Comparison of ENCODE assay signal across 15 mouse cellular contexts in genomic region chr13:45200511-45201120, GRCm38 (mm10).
DNase-seq lines count a peak whose midpoint lies in the region; TF ChIP-seq lines count a peak whose summit lies in the region.
"Had no signal": no experiment of that assay in that cellular context is flagged by ENCODE, and none has a peak within 500 bp of the region (broad histone marks: within the 10 kb centered on the region; RNA-seq: fewer than 3 reads in every experiment).

No protein-coding gene starts in this region.

- no peaks in the 10 kb centered on the region for H3K4me1 ChIP-seq in kidney, adult 2 months (ENCODE audit: control insufficient read depth, insufficient read depth, low read length)
- no peaks in the 10 kb centered on the region for H3K4me1 ChIP-seq in limb, embryonic 10.5 days
- H3K4me1 ChIP-seq: hindbrain, embryonic 13.5 days; limb, embryonic 12.5 days; liver, embryonic 15.5 days had no signal

- 70% methylated on average over 9 of the region's 9 CpGs for WGBS in kidney, adult 2 months
- WGBS in limb, embryonic 10.5 days, result 80% methylated on average over 9 of the region's 9 CpGs

- H3K27ac ChIP-seq in kidney, adult 2 months (ENCODE audit: insufficient read depth, low read depth, low read length), result no peak overlapping the region
- no peak overlapping the region for H3K27ac ChIP-seq in limb, embryonic 10.5 days
- H3K27ac ChIP-seq: hindbrain, embryonic 13.5 days; limb, embryonic 12.5 days; liver, embryonic 15.5 days had no signal

- no peak overlapping the region for H3K4me3 ChIP-seq in kidney, adult 2 months (ENCODE audit: insufficient read depth, low read depth, low read length)
- H3K4me3 ChIP-seq in limb, embryonic 10.5 days, result no peak overlapping the region
- H3K4me3 ChIP-seq: hindbrain, embryonic 13.5 days; limb, embryonic 12.5 days; liver, embryonic 15.5 days had no signal

- intact Hi-C loops in left cerebral cortex, postnatal 4 days (cut with DNase I), result no loop called here

- no peaks in the 10 kb centered on the region for H3K27me3 ChIP-seq in kidney, adult 2 months (replicated peaks; ENCODE audit: control insufficient read depth, insufficient read depth, low read length)
- no peaks in the 10 kb centered on the region for H3K27me3 ChIP-seq in limb, embryonic 10.5 days (ENCODE audit: low read depth, poor library complexity, severe bottlenecking)
- H3K27me3 ChIP-seq: hindbrain, embryonic 13.5 days had no signal

- no peak for TF ChIP-seq CTCF in kidney, adult 2 months (conservative IDR thresholded peaks at IDR 0.05; ENCODE audit: insufficient read depth, insufficient read length, low read depth, low read length)

- no peak for TF ChIP-seq POLR2A in kidney, adult 2 months (IDR thresholded peaks at IDR 0.05; ENCODE audit: low read depth, low read length)

- H3K9me3 ChIP-seq in limb, embryonic 10.5 days (replicated peaks), result no peaks in the 10 kb centered on the region
- H3K9me3 ChIP-seq: limb, embryonic 12.5 days; liver, embryonic 15.5 days had no signal

- peak; percentile 27 for DNase-seq in left cerebral cortex, adult 11 months (ENCODE audit: low spot score)
- no peak for DNase-seq in left cerebral cortex, postnatal 4 days
- DNase-seq in urinary bladder, adult 18-20 months (ENCODE audit: low spot score in 2 of 2), result peak; percentile 4 to 6
- no peak for DNase-seq in urinary bladder, postnatal 25 days (ENCODE audit: low spot score)
- peak; percentile 51 to 60 for DNase-seq in cerebellum, postnatal 25 days
- DNase-seq in telencephalon, adult 2 months (ENCODE audit: low read depth, low spot score), result peak; percentile 35
- no peak for DNase-seq in kidney, adult 2 months
- no peak for DNase-seq in limb, embryonic 10.5 days (ENCODE audit: low spot score)
- DNase-seq: B cell, adult 2 months; embryo, embryonic 11 days; kidney, postnatal 14 days; retina, postnatal 1 day had no signal

- no peaks in the 10 kb centered on the region for H3K36me3 ChIP-seq in kidney, adult 2 months (ENCODE audit: control insufficient read depth, insufficient read depth, low read length)
- H3K36me3 ChIP-seq in limb, embryonic 10.5 days, result no peaks in the 10 kb centered on the region
- H3K36me3 ChIP-seq: hindbrain, embryonic 13.5 days; limb, embryonic 12.5 days; liver, embryonic 15.5 days had no signal

Comparison
In these comparisons a context has a peak if more than half of its experiments do, and no peak if none do; other contexts are left out.
1. DNase-seq: peak in left cerebral cortex, adult 11 months (single experiment), urinary bladder, adult 18-20 months (2 of 2), cerebellum, postnatal 25 days (2 of 2) and telencephalon, adult 2 months (single experiment); none in left cerebral cortex, postnatal 4 days (single experiment), urinary bladder, postnatal 25 days (single experiment), kidney, adult 2 months (single experiment) and limb, embryonic 10.5 days (single experiment).